Comparison of ENCODE assay signal across 8 mouse cellular contexts in genomic region chr14:56468145-56468544, GRCm38 (mm10).
DNase-seq lines count a peak whose midpoint lies in the region; ATAC-seq and TF ChIP-seq lines count a peak whose summit lies in the region.

No protein-coding gene starts in this region.

- no peak overlapping the region for H3K27ac ChIP-seq in left cerebral cortex, adult 2 months
- no peak overlapping the region for H3K27ac ChIP-seq in midbrain, embryonic 16.5 days (ENCODE audit: low read length)

- no peak overlapping the region for H3K9ac ChIP-seq in midbrain, embryonic 16.5 days (ENCODE audit: low read depth, low read length)

- no peaks in the 10 kb centered on the region for H3K9me3 ChIP-seq in midbrain, embryonic 16.5 days (replicated peaks; ENCODE audit: control insufficient read depth, low read length, poor library complexity, severe bottlenecking)

- WGBS in midbrain, embryonic 16.5 days = 50% methylated on average over 1 of the region's 1 CpGs

- H3K4me1 ChIP-seq in midbrain, embryonic 16.5 days (ENCODE audit: control insufficient read depth, insufficient read depth, low read length) = no peaks in the 10 kb centered on the region

- no peaks in the 10 kb centered on the region for H3K36me3 ChIP-seq in midbrain, embryonic 16.5 days (ENCODE audit: control insufficient read depth, insufficient read depth, low read length)

- intact Hi-C loops in left cerebral cortex, adult 2 months (cut with DNase I) = no loop called here
- intact Hi-C loops in left cerebral cortex, postnatal 10 days (cut with DNase I) = no loop called here

- H3K27me3 ChIP-seq in midbrain, embryonic 16.5 days (ENCODE audit: control insufficient read depth, insufficient read depth, low read depth, low read length) = no peaks in the 10 kb centered on the region

- peak; percentile 7 for DNase-seq in adrenal gland, postnatal 14 days
- DNase-seq in adrenal gland, adult 2 months = no peak
- DNase-seq in left cerebral cortex, adult 2 months (ENCODE audit: extremely low spot score in 1 of 2, low spot score in 2 of 2) = no peak
- no peak for DNase-seq in left cerebral cortex, postnatal 10 days (ENCODE audit: extremely low spot score in 1 of 2, low spot score in 2 of 2)
- DNase-seq in c-Kit-positive CD71-positive TER-119-positive erythroid progenitor cells, embryonic 14.5 days (ENCODE audit: low spot score) = peak; percentile 49
- peak; percentile 7 for DNase-seq in lung, postnatal 14 days
- no peak for DNase-seq in spleen, postnatal 36 days (ENCODE audit: low spot score in 2 of 2)

- TF ChIP-seq CTCF in left cerebral cortex, adult 2 months (IDR thresholded peaks at IDR 0.05) = peak; percentile 33

- no peak overlapping the region for H3K4me2 ChIP-seq in midbrain, embryonic 16.5 days (ENCODE audit: low read length)

- ATAC-seq in midbrain, embryonic 16.5 days = no peak

- H3K4me3 ChIP-seq in left cerebral cortex, adult 2 months = no peak overlapping the region
- H3K4me3 ChIP-seq in midbrain, embryonic 16.5 days (ENCODE audit: low read depth, low read length) = no peak overlapping the region

Comparison
In these comparisons a context has a peak if more than half of its experiments do, and no peak if none do; other contexts are left out.
1. DNase-seq: peak in adrenal gland, postnatal 14 days (single experiment), c-Kit-positive CD71-positive TER-119-positive erythroid progenitor cells, embryonic 14.5 days (single experiment) and lung, postnatal 14 days (single experiment); none in adrenal gland, adult 2 months (single experiment), left cerebral cortex, adult 2 months (0 of 2), left cerebral cortex, postnatal 10 days (0 of 2) and spleen, postnatal 36 days (0 of 2).